Mouse (Mus musculus): ENCODE measurements around the gene Myl12a. TPM values are rescaled to one million over a fixed set of nuclear protein-coding genes. Genes with fewer than 3 reads are reported as not detected.

Myl12a gene
- 189 and 337 TPM in 2 replicates for polyA plus RNA-seq (2012; rRNA removed; ENCODE audit: low replicate concordance)

DNA sequence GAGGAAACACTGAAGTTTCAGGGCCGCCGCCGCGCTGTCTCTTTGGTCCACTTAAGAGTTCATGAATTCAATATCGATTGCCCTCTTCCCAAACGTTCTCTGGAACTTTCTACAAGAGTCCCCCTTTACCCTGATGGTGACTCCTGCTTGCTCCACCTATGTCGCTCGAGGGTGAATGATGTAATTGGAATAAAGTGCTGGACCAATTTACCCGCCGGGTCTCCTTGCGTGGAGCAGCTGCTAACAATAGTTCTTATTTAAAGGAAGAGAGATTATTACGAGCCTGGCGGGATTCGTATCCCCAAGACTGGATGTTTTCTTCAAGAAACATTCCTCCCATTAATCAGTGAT lies at the start of gene Myl12a:
Myl12a (minus strand) TSS at position 135 of the 351 bp plus-strand sequence.

DNA sequence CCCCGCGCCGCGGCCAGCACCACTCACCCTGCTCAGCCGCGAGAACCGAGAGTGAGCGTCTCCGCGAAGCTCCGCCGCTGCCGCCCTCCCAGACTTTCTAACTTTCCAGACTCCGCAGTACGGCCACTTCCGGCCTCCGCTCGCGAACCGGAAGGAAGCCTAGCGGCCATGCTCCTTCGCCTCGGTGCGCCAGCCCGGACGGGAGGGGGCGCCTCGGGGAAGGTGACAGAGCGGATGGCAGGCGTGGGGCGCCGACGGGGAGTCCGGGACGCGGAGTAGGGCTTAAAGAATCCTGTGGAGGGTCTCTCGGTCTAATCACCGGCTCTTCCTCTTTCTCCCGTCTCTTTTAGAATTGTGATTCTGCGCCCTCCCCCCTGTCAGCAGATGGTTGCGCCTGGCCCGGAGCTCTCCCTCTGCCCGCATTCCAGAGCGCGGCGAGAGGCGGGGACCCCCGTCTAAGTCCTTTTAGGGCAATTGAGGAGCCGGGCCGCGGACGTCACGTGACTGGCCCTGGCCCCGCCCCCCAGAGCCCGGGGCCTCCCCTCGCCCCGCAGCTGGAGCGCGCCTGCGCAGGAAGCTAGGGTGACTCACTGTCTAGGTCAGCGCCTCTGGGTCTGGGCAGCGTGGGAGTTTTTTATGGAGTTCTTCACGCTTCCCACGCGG lies 466 bp downstream of the Myl12a start, which contains the start of gene Myom1:
Myom1 (plus strand) TSS at position 553 of the 663 bp plus-strand sequence.

Other genes starting within 250 kb of the Myl12a start
- 18.2 and 68.3 TPM in 2 replicates for gene Tgif1, start 149.3 kb downstream of the Myl12a start, polyA plus RNA-seq (2012; rRNA removed; ENCODE audit: low replicate concordance)
- 8.8 and 59.9 TPM in 2 replicates for gene Myom1, start 245 bp downstream of the Myl12a start, polyA plus RNA-seq (2012; rRNA removed; ENCODE audit: low replicate concordance)
- 5.2 and 12.0 TPM in 2 replicates for gene Lpin2, start 179.7 kb upstream of the Myl12a start, polyA plus RNA-seq (2012; rRNA removed; ENCODE audit: low replicate concordance)

Data from subcutaneous adipose tissue, adult 2 months (tissue).